Mouse (Mus musculus) hindbrain, embryonic 15.5 days (tissue): ENCODE measurements around the gene Fzd5. TPM values are rescaled to one million over a fixed set of nuclear protein-coding genes. Genes with fewer than 3 reads are reported as not detected.

Experiments
- ATAC-seq: fragments of 200-750 bp; cut with Nextera tagmentation; 2 replicates; pipeline ENCODE4 v1.8.0; 2017; ENCODE audit warnings: low read depth, moderate number of reproducible peaks, moderate TSS enrichment; ENCODE audit not compliant: low FRiP score
- H3K27ac ChIP-seq: fragments of 300-500 bp; sonication (generic); replicated peaks from 2 replicates; pipeline ENCODE4 v1.5.1; 2015; ENCODE audit warnings: mild to moderate bottlenecking, inconsistent platforms
- H3K27me3 ChIP-seq: fragments of 300-500 bp; sonication (generic); 2 replicates; pipeline ENCODE4 v1.6.1; 2015; ENCODE audit warnings: control low read depth, inconsistent platforms
- H3K36me3 ChIP-seq: fragments of 300-500 bp; sonication (generic); 2 replicates; pipeline ENCODE4 v1.6.1; 2015; ENCODE audit warnings: control low read depth, inconsistent platforms
- H3K4me1 ChIP-seq: fragments of 300-500 bp; sonication (generic); replicated peaks from 2 replicates; pipeline ENCODE4 v1.6.1; 2015; ENCODE audit warnings: control low read depth, inconsistent platforms
- H3K4me2 ChIP-seq: fragments of 300-500 bp; sonication (generic); 2 replicates; pipeline ENCODE4 v1.6.1; 2015; ENCODE audit warnings: moderate library complexity, mild to moderate bottlenecking, inconsistent platforms
- H3K4me3 ChIP-seq: fragments of 300-500 bp; sonication (generic); 2 replicates; pipeline ENCODE4 v1.5.1; 2015; ENCODE audit warnings: mild to moderate bottlenecking, inconsistent platforms
- H3K9ac ChIP-seq: fragments of 300-500 bp; sonication (generic); 2 replicates; pipeline ENCODE4 v1.6.1; 2015; ENCODE audit warnings: inconsistent platforms
- H3K9me3 ChIP-seq: fragments of 300-500 bp; sonication (generic); 2 replicates; pipeline ENCODE4 v1.6.1; 2016; ENCODE audit warnings: control low read depth, inconsistent platforms
- WGBS: fragments of 180-500 bp; shearing (Covaris S2); methylation state at CpG from one replicate; pipeline ENCODE4 v1.1.7; 2015; 5-methylcytosine and 5-hydroxymethylcytosine counted together
- polyA plus RNA-seq: library from polyadenylated mRNA; unstranded; fragments of >200 nt; fragmentation: Nextera tagmentation; extraction: Ambion mirVana; gene quantifications from 2 replicates; pipeline ENCODE4 v1.2.1, GENCODE M21; 2015

The Fzd5 gene
- polyA plus RNA-seq, 1 experiment from 2014 or later: 0.21 TPM

- no peak overlapping the region for H3K9ac ChIP-seq
- no peaks in the 10 kb centered on the region for H3K36me3 ChIP-seq
- no peak for ATAC-seq
- no peaks in the 10 kb centered on the region for H3K27me3 ChIP-seq
- no peaks in the 10 kb centered on the region for H3K9me3 ChIP-seq
- WGBS: 93% methylated on average over 8 of the region's 8 CpGs
- H3K27ac ChIP-seq: no peak overlapping the region
- H3K4me1 ChIP-seq: no peaks in the 10 kb centered on the region
- no peak overlapping the region for H3K4me3 ChIP-seq
- H3K4me2 ChIP-seq: no peak overlapping the region
Measured at GRCm38 (mm10) chr1:64753109-64753508, 15.6 kb upstream of the Fzd5 start.

- no peak overlapping the region for H3K4me2 ChIP-seq
- H3K36me3 ChIP-seq: no peaks in the 10 kb centered on the region
- H3K4me1 ChIP-seq: no peaks in the 10 kb centered on the region
- H3K9me3 ChIP-seq: no peaks in the 10 kb centered on the region
- no peak overlapping the region for H3K9ac ChIP-seq
- H3K27me3 ChIP-seq: peaks cover 4% of the 10 kb centered on the region; the same call in 1 of the 2 replicates
- H3K4me3 ChIP-seq: no peak overlapping the region
- no peak overlapping the region for H3K27ac ChIP-seq
- no peak for ATAC-seq
Measured at GRCm38 (mm10) chr1:64744616-64745015, 7.1 kb upstream of the Fzd5 start.

GRCm38 (mm10) chr1:64742741-64743408 is 5.3 kb upstream of the Fzd5 start:
- H3K4me3 ChIP-seq: no peak overlapping the region
- H3K9me3 ChIP-seq: no peaks in the 10 kb centered on the region
- H3K27ac ChIP-seq: no peak overlapping the region
- ATAC-seq: no peak
- no peak overlapping the region for H3K4me2 ChIP-seq
- peaks cover 17% of the 10 kb centered on the region; the same call in 1 of the 2 replicates for H3K27me3 ChIP-seq
- no peaks in the 10 kb centered on the region for H3K36me3 ChIP-seq
- WGBS: 91% methylated on average over 18 of the region's 18 CpGs
- H3K9ac ChIP-seq: no peak overlapping the region
- peaks cover 11% of the 10 kb centered on the region for H3K4me1 ChIP-seq

- peak overlapping the region; percentile 62 for H3K4me3 ChIP-seq
- H3K27me3 ChIP-seq: peaks cover 50% of the 10 kb centered on the region
- H3K4me2 ChIP-seq: peak overlapping the region; percentile 96
- peaks cover 44% of the 10 kb centered on the region for H3K4me1 ChIP-seq
- no peak for ATAC-seq
- no peaks in the 10 kb centered on the region for H3K36me3 ChIP-seq
- 0% methylated on average over 14 of the region's 14 CpGs for WGBS
- no peaks in the 10 kb centered on the region for H3K9me3 ChIP-seq
- H3K27ac ChIP-seq: no peak overlapping the region
- no peak overlapping the region for H3K9ac ChIP-seq
Measured at GRCm38 (mm10) chr1:64738661-64739082, 1.1 kb upstream of the Fzd5 start.

- Histone ChIP-seq H3K4me1 (peaks cover 44% of the 10 kb centered on the region), H3K36me3 (no peaks in the 10 kb centered on the region), H3K4me2 (peak overlapping the region; percentile 96), H3K9ac (peak overlapping the region; percentile 41; the same call in 1 of the 2 replicates), H3K9me3 (no peaks in the 10 kb centered on the region), H3K27me3 (peaks cover 55% of the 10 kb centered on the region), H3K27ac (no peak overlapping the region), H3K4me3 (peak overlapping the region; percentile 62)
- no peak; the same call in 1 of the 2 replicates for ATAC-seq
- WGBS: under 1% methylated on average over 11 of the region's 11 CpGs
Measured at GRCm38 (mm10) chr1:64738180-64738555, 617 bp upstream of the Fzd5 start.

- Histone ChIP-seq H3K4me1 (peaks cover 44% of the 10 kb centered on the region), H3K4me2 (peak overlapping the region; percentile 96), H3K27me3 (peaks cover 65% of the 10 kb centered on the region), H3K36me3 (no peaks in the 10 kb centered on the region), H3K4me3 (peak overlapping the region; percentile 62), H3K9me3 (no peaks in the 10 kb centered on the region), H3K27ac (no peak overlapping the region), H3K9ac (peak overlapping the region; percentile 41)
- under 1% methylated on average over 55 of the region's 56 CpGs for WGBS
- no peak for ATAC-seq
Measured at GRCm38 (mm10) chr1:64736681-64737501, 660 bp downstream of the Fzd5 start.

- H3K4me3 ChIP-seq: peak overlapping the region; percentile 62
- H3K4me1 ChIP-seq: peaks cover 44% of the 10 kb centered on the region
- peak overlapping the region; percentile 96 for H3K4me2 ChIP-seq
- peak; percentile 20; the same call in 1 of the 2 replicates for ATAC-seq
- WGBS: 10% methylated on average over 74 of the region's 75 CpGs
- H3K27ac ChIP-seq: no peak overlapping the region
- H3K9me3 ChIP-seq: no peaks in the 10 kb centered on the region
- peak overlapping the region; percentile 41; the same call in 1 of the 2 replicates for H3K9ac ChIP-seq
- peaks cover 69% of the 10 kb centered on the region for H3K27me3 ChIP-seq
- H3K36me3 ChIP-seq: no peaks in the 10 kb centered on the region
Measured at GRCm38 (mm10) chr1:64735781-64736680, 1.5 kb downstream of the Fzd5 start.

GRCm38 (mm10) chr1:64734771-64735750 is 2.5 kb downstream of the Fzd5 start:
- Histone ChIP-seq H3K4me3 (peak overlapping the region; percentile 31), H3K27ac (no peak overlapping the region), H3K9me3 (no peaks in the 10 kb centered on the region), H3K4me2 (peak overlapping the region; percentile 96), H3K9ac (no peak overlapping the region), H3K4me1 (peaks cover 44% of the 10 kb centered on the region), H3K36me3 (no peaks in the 10 kb centered on the region), H3K27me3 (peaks cover 69% of the 10 kb centered on the region)
- ATAC-seq: no peak
- WGBS: 43% methylated on average over 58 of the region's 58 CpGs

GRCm38 (mm10) chr1:64733453-64734245 is 3.9 kb downstream of the Fzd5 start:
- ATAC-seq: no peak
- no peaks in the 10 kb centered on the region for H3K36me3 ChIP-seq
- H3K4me3 ChIP-seq: no peak overlapping the region
- H3K4me1 ChIP-seq: peaks cover 41% of the 10 kb centered on the region
- peaks cover 57% of the 10 kb centered on the region for H3K27me3 ChIP-seq
- H3K27ac ChIP-seq: no peak overlapping the region
- 16% methylated on average over 11 of the region's 11 CpGs for WGBS
- H3K9ac ChIP-seq: no peak overlapping the region
- H3K9me3 ChIP-seq: no peaks in the 10 kb centered on the region
- H3K4me2 ChIP-seq: no peak overlapping the region

GRCm38 (mm10) chr1:64732637-64733200 is 4.8 kb downstream of the Fzd5 start:
- Histone ChIP-seq H3K36me3 (no peaks in the 10 kb centered on the region), H3K9ac (no peak overlapping the region), H3K27ac (no peak overlapping the region), H3K4me3 (no peak overlapping the region), H3K27me3 (peaks cover 52% of the 10 kb centered on the region), H3K9me3 (no peaks in the 10 kb centered on the region), H3K4me2 (no peak overlapping the region), H3K4me1 (peaks cover 32% of the 10 kb centered on the region)
- 54% methylated on average over 7 of the region's 7 CpGs for WGBS
- no peak for ATAC-seq
